Mouse (Mus musculus) midbrain, postnatal 0 days (tissue): ENCODE measurements at regions not wholly inside any gene's neighbourhood (a gene's known extent, or its start where the extent isn't known, plus 50 kb on each side); places are given as distances from the start of the nearest gene placed in this dataset.
A peak's percentile ranks its signal among the peaks of the same experiment; 100 is the strongest.
"Not testable (repeated sequence)": the region's sequence is repeated elsewhere in the genome, so short reads cannot be mapped to it uniquely, and the experiment has no call there.

Source experiments
- ATAC-seq: fragments of 200-750 bp; cut with Nextera tagmentation; 2 replicates; pipeline ENCODE4 v1.8.0; 2017; ENCODE audit warnings: moderate number of reproducible peaks, mild to moderate bottlenecking, moderate TSS enrichment, moderate library complexity; ENCODE audit not compliant: low FRiP score
- DNase-seq: peaks from one replicate; pipeline ENCODE4 v3.0.0-alpha.2; 2015; ENCODE audit warnings: low spot score
- H3K27ac ChIP-seq: fragments of 300-500 bp; sonication (generic); 2 replicates; pipeline ENCODE4 v1.5.1; 2014; ENCODE audit warnings: low read depth, mild to moderate bottlenecking, low read length, mixed read lengths
- H3K27me3 ChIP-seq: fragments of 300-500 bp; sonication (generic); 2 replicates; pipeline ENCODE4 v1.6.1; 2014; ENCODE audit warnings: low read length, control low read depth, mixed read lengths; ENCODE audit not compliant: insufficient read depth
- H3K36me3 ChIP-seq: fragments of 300-500 bp; sonication (generic); 2 replicates; pipeline ENCODE4 v1.6.1; 2014; ENCODE audit warnings: low read length, control low read depth, mixed read lengths; ENCODE audit not compliant: insufficient read depth
- H3K4me1 ChIP-seq: fragments of 300-500 bp; sonication (generic); 2 replicates; pipeline ENCODE4 v1.6.1; 2014; ENCODE audit warnings: mild to moderate bottlenecking, control low read depth, antibody characterized with exemption, low read length, mixed read lengths; ENCODE audit not compliant: insufficient read depth
- H3K4me2 ChIP-seq: fragments of 300-500 bp; sonication (generic); 2 replicates; pipeline ENCODE4 v1.6.1; 2014; ENCODE audit warnings: low read depth, mild to moderate bottlenecking, low read length, mixed read lengths; ENCODE audit not compliant: poor library complexity, severe bottlenecking
- H3K4me3 ChIP-seq: fragments of 300-500 bp; sonication (generic); 2 replicates; pipeline ENCODE4 v1.5.1; 2014; ENCODE audit warnings: low read depth, mild to moderate bottlenecking, low read length, moderate library complexity
- H3K9ac ChIP-seq: fragments of 300-500 bp; sonication (generic); replicated peaks from 2 replicates; pipeline ENCODE4 v1.6.1; 2014; ENCODE audit warnings: mild to moderate bottlenecking, low read length, moderate library complexity, mixed read lengths; ENCODE audit not compliant: poor library complexity, severe bottlenecking
- H3K9me3 ChIP-seq: fragments of 300-500 bp; sonication (generic); 2 replicates; pipeline ENCODE4 v1.6.1; 2016; ENCODE audit warnings: low read length, control low read depth
- CTCF ChIP-seq: IDR thresholded peaks from 2 replicates; pipeline ENCODE4 v1.5.1; 2016; ENCODE audit warnings: antibody characterized with exemption, mild to moderate bottlenecking
- WGBS: fragments of 180-500 bp; shearing (Covaris S2); extraction: QIAGEN DNeasy Blood & Tissue Kit; methylation state at CpG from one replicate; pipeline ENCODE4 v1.1.7; 2014; 5-methylcytosine and 5-hydroxymethylcytosine counted together

DNA sequence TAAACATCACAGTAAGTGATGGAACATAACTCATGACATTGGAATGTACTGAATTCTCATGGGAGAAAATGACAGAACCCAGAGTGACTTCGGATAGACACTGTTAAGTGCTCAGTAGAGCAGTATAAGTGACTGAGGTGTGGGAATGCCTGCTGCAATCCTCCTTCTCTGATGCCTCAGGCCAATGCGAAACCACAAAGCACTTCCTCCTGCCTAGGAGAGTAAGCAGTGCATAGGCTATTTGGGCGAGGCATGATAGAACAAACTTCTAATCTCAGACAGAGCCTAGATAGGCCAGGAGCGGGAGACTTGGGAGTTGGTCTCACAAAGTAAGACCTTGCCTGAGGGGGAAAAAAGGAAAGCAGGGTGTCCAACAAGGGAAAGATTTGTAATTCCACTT lies 190.6 kb upstream of the Olfr1324 start:
- WGBS: 77% methylated on average over 4 of the region's 4 CpGs

DNA sequence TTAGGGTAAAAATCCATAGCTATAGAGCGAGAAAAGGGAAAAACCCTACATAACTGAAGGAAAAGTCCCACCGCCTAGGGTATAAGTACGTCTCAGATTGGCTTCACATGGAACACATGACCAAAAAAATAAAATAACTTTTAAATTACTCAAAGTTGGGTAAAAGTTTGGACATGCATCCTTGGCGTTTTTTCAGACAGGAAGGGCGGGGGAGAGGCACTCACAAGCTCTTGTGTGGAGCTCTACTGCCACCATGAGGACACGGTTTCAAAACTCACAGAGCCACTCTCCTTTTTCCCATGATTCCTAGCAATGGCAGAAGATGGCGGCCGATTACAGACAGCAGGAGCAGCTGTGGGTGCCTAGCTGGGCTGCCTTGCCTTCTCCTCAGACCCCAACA lies 188.6 kb upstream of the Olfr1324 start:
- WGBS: 60% methylated on average over 8 of the region's 8 CpGs
- H3K4me1 ChIP-seq, ATAC-seq, H3K9ac ChIP-seq, H3K9me3 ChIP-seq, H3K27ac ChIP-seq, H3K4me2 ChIP-seq, H3K4me3 ChIP-seq, H3K36me3 ChIP-seq, H3K27me3 ChIP-seq: not testable (repeated sequence)
- TF ChIP-seq CTCF: peak; percentile 63
- peak; percentile 31 for DNase-seq

More for the DNA sequence above, 190.6 kb upstream of the Olfr1324 start:
- Histone ChIP-seq H3K4me1 (no peaks in the 10 kb centered on the region), H3K27me3 (no peaks in the 10 kb centered on the region), H3K4me2 (no peak overlapping the region), H3K9ac (no peak overlapping the region), H3K36me3 (no peaks in the 10 kb centered on the region), H3K9me3 (no peaks in the 10 kb centered on the region), H3K27ac (no peak overlapping the region), H3K4me3 (no peak overlapping the region)
- ATAC-seq (no peak), DNase-seq (no peak)
- no peak for TF ChIP-seq CTCF

GRCm38 (mm10) chrX:50614874-50615273 lies 186.6 kb upstream of the Olfr1324 start:
- not testable (repeated sequence) for H3K4me1 ChIP-seq, H3K4me2 ChIP-seq, H3K27me3 ChIP-seq, H3K36me3 ChIP-seq, H3K9me3 ChIP-seq, H3K9ac ChIP-seq, H3K27ac ChIP-seq, H3K4me3 ChIP-seq
- peak; percentile 73 for TF ChIP-seq CTCF
- WGBS: 63% methylated on average over 3 of the region's 3 CpGs
- peak; percentile 84 for DNase-seq
- ATAC-seq: peak; percentile 72; the same call in 1 of the 2 replicates

DNA sequence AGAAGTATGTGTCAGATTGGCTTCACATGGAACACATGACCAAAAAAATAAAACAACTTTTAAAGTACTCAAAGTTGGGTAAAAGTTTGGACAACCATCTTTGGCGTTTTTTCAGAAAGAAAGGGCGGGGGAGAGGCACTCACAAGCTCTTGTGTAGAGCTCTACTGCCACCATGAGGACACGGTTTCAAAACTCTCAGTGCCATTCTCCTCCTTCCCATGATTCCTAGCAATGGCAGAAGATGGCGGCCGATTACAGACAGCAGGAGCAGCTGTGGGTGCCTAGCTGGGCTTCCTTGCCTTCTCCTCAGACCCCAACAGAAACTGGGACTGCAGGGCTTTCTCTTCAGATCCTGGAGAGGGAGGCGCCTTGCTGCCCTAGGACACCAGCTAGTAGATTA lies 186.1 kb upstream of the Olfr1324 start:
- not testable (repeated sequence) for H3K4me2 ChIP-seq, H3K27me3 ChIP-seq, H3K4me3 ChIP-seq, H3K4me1 ChIP-seq, H3K36me3 ChIP-seq, H3K27ac ChIP-seq, H3K9ac ChIP-seq, ATAC-seq, H3K9me3 ChIP-seq
- WGBS: 73% methylated on average over 6 of the region's 6 CpGs
- peak; percentile 66 for TF ChIP-seq CTCF
- peak; percentile 67 for DNase-seq

- no peaks in the 10 kb centered on the region for H3K4me1 ChIP-seq
- H3K9ac ChIP-seq: 0 out of 2 replicates have a peak overlapping the region, but pooled peaks have one; percentile 48
- ATAC-seq (peak; percentile 80), DNase-seq (peak; percentile 87)
- 63% methylated on average over 9 of the region's 9 CpGs for WGBS
- H3K27ac ChIP-seq: peak overlapping the region; percentile 72; the same call in 1 of the 2 replicates
- TF ChIP-seq CTCF: peak; percentile 77
- H3K27me3 ChIP-seq: no peaks in the 10 kb centered on the region
- H3K9me3 ChIP-seq: no peaks in the 10 kb centered on the region
- H3K4me3 ChIP-seq: peak overlapping the region; percentile 24
- peak overlapping the region; percentile 22; the same call in 1 of the 2 replicates for H3K4me2 ChIP-seq
- H3K36me3 ChIP-seq: peaks cover 6% of the 10 kb centered on the region; the same call in 1 of the 2 replicates
Observed at GRCm38 (mm10) chrX:50611765-50612591, 183.7 kb upstream of the Olfr1324 start.

DNA sequence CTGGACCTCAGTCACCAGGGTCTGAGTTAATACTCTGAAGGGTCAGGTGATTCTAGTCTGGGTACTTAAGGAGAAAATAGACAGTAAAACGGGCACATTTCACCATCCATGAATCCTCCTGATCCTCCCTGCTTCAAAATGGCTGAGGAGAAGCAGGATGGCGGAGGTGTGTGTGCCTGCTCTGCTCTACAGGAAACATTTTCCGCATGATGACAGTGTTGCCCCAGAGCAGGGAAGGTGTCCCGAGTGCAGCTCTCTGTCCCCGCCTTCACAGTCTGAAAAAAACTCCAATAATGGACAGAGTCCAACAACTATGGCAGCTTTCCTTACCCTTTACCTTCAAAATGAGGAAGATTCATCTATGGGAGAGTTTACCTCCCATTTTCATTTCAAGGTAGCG lies 179.8 kb upstream of the Olfr1324 start:
- not testable (repeated sequence) for H3K4me1 ChIP-seq, H3K4me2 ChIP-seq, H3K27me3 ChIP-seq, H3K36me3 ChIP-seq, H3K9ac ChIP-seq, H3K4me3 ChIP-seq, ATAC-seq, H3K27ac ChIP-seq, H3K9me3 ChIP-seq, DNase-seq
- 87% methylated on average over 6 of the region's 6 CpGs for WGBS
